Mouse (Mus musculus): Measurements from ENCODE around the gene Igf1r.
"Not testable (repeated sequence)": the region's sequence is repeated elsewhere in the genome, so short reads cannot be mapped to it uniquely, and the experiment has no call there.

Igf1r gene

DNA sequence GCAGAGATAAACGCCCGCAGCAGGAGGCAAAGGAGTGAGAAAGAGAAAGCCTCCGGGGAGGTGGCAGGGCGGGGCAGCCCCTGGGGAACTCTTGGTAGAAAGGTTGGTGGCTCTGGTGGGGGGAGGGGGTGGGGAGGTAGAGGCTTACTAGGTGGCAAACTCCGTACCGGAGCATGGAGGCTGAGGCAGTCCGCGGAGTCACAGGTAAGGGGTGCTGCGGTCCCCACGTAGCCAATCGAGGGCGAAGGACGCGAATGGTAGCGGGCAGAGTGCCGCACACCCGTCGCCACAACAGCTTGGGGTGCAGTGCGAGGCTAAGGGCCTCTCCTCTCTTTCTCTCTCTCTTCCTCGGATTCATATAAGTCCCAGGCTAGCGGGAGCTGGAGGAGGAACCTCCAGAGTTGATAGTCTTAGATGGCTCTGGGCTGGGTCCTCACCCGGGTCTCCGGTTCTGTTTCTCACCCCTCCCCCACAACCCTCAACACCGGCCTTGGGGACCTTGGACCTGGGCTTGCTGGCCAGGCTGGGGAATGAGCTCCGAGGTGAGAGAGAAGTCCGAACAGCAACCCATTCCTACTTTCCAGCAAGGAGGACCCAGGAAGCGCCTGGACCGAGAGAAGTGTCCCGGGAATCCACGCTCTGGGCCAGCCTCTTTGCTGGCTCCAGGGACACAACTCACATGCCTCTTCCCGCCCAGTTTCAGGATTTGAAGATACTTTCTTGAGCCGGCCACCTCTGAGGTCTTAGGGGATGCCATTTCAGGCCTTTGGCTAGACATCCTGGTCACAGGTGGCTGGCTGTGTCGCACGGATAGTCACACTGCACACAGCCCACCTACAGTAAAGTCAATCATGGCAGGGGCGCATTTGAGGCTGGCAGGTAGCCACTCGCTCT lies 323.5 kb downstream of the Igf1r start:
- peak; percentile 39 for DNase-seq

DNA sequence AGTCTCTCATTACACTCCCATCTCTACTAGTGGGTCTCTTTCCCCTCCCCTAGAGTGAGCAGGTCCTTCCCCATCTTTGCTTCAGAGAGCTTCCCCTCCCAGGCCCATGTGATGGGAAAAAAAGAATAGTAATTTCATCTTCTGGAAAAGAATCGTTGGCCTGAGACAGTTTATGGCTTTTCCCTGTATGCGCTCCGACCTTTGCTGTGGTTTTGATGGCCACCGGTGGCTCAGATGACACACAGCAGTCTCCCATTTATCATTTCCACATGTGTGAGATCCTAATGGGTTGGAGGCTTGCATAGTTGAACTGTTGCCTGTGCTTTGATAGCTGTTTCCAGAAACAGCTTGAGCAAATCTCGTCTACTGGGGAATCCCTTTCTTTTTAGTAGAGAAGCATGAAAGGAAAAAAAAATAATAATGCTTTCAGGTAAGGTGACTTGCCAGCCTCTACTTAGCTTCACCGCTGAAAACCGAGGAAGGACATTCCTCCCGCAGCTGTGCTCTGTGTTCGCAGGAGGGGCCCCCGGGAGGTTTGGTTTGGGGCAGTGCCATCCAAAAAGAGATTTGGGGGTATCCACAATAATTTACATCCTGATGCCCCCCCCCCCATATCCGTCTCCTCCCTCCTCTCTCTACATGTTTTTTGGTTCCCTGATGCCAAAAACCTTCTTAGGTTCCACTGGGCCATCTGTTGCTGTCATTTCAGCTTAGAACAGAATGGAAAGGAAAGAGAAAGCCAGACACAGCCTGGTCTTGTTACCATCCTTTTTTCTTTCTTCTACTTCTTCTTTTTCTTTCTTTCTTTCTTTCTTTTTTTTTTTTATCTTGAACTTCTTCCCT lies 324.6 kb downstream of the Igf1r start:
- DNase-seq, result no peak

DNA sequence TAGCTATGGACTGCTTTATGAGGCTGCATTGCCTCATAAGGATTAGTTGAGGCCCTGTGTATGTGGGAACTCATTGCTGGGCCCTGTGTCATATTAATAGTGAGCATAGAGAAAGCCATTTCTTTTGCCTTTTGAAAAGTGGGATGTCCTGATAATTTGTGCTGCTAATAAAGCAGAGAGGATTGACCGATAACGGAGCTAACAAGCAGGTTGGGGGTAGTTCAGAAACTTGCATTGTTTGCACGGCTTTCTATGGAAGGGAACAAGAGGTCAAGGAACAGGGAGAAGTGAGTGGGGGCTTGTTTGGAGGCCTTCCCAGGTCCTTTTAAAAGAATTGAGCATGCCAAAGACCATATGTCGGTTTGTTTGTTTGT lies 325.3 kb downstream of the Igf1r start:
- no peak for DNase-seq

DNA sequence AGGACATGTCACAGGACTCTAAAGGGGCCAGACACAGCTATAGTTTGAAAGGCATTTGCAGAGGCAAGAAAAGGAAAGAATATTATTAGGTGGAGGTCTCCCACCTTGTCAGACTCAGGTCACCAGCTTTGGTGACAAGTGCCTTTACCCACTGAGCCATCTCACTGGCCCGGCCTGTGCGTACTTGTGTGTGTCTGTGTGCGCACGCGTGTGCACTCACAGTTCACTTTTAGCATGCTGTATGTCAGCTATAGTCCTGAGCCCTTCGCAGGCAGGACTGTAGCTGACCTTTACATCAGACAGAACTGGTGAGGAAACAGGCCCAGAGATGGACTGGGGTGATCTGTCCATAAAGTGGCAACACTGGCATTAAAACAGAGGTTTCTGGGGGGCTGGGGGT lies 325.8 kb downstream of the Igf1r start:
- no peak for DNase-seq

DNA sequence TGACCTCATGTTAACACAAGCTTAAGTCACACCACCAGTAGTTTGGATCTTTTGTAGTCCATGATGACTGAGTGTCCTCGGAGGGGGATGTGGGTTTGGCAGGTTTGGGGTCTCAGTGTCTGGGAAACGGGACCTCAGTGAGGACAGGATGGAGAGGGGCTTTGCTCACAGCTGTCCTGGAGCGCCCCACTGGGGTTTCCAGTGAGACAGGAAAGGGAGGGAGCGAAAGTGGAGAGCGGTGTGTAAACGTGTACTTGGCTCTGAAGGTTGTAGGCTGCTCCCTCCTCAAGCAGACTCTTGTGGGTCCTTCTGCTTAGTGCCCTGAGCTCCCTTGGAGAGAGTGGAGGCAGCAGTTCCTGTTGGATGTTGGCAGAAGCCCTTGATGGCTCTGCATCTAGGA lies 326.3 kb downstream of the Igf1r start:
- DNase-seq, result no peak

DNA sequence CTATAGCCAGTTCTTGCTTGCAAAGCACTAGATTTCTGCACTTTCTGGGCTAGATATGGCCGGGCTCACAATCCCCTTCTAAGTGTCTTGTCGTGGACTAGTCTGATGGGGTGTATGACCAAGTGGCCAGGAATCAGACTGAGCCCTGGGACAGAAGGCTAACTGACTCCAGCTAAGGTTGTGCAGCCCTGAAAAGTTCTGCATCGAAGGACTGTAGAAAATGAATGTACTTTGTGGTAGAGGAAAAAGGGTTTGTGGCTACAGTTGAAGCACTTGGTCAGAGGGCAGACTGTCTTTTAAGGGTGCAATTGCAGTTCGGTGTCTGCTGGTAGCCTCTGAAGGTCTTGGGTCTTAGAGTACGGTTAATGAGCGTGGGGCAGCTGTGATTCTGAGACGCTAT lies 326.9 kb downstream of the Igf1r start:
- no peak for DNase-seq

DNA sequence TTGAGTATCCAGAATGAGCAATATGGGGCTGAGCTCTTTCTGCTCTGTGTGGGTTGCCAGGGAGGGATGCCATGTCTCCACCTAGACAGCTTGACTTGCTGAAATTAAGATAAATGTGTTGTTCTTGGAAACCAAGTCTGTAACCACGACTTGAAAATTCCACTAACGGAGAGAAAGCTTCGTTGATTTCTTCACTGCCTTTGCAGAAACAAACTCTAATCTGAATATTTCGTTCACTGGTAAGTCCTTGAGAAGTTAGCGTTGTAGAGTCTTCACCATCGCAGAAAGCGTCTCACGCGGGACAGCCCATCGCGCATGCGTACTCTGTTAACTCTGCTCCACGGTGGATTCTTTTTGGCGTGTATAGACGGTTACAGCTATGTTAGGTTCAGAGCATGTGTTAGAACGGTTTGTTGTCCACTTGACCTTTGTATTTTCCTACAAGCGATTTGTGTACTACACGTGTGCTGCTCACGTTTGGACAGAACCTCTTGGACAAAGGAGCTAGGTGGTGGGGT lies 327.8 kb downstream of the Igf1r start:
- no peak for DNase-seq

DNA sequence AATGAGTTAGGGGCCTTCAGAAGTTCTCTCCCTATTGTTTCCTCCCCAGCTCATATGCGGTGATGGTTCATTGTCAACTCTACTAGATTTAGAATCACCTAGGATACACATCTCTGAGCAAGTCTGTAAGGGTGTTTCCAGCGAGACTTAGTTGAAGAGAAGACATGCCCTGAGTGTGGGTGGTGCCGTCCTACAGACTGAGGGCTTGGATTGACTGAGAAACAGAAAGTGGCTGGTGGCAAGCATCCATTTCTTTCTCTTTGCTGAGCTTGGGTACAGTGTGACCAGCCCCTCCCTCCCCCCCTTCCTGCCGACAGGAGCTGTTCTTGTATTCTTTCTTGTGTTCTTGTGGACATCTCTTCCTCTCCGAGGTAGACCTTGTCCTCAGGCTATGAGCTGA lies 328.7 kb downstream of the Igf1r start:
- no peak for DNase-seq

DNA sequence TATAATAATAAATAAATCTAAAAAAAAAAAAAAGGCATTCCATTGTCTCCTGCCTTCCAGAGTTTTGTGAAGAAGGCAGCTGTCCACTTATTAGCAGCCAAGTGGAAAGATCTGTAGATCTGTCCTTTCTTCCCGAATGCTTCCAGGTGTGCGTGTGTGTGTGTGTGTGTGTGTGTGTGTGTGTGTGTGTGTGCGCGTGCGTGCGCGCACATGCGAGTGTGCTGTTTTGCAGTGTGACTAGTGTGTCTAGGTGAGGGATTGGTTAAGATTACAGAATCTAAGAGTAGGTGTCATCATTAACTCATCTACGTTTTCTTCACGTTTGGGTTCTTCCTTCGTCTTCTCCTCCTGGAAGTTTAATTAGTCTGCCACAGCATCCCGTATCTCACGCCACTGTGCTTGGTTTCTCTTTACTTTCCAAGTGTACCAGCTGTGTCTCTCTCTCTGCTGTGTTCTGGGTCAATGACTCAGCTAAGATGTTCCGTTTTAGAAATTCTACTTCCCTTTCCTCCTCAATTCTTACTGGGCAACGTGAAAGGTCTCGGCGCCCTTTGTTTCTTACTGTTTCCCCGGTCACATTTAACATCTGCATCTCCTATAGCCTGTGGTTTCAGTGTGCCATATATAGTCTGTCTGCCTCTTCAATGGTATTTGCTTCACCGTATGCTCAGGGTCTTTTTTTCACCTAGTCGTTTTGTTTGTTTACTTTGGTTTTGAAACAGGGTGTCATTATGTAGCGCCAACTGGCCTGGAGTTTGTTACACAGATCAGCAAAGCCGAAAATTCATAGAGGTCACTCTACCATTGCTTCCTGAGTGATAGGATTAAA lies 329.9 kb downstream of the Igf1r start:
- no peak for DNase-seq

DNA sequence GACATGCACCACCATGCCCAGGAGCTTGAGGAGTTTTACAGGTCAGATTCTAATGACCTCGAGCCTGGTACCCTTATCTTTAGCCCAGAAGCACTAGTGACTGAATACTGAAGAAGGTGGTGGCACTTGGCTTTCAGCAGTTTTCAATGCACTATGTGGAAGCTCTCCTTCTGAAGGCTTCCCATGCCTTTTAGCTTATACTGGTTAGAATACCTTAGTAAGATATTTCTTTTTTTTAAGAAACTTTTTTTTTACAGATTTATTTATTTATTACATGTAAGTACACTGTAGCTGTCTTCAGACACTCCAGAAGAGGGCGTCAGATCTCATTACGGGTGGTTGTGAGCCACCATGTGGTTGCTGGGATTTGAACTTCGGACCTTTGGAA lies 330.5 kb downstream of the Igf1r start:
- not testable (repeated sequence) for DNase-seq
